Mouse (Mus musculus) MEL (cell line): ENCODE results near the gene Akt1. TPM values are rescaled to one million over a fixed set of nuclear protein-coding genes. Genes with fewer than 3 reads are reported as not detected.
A peak's percentile ranks its signal among the peaks of the same experiment; 100 is the strongest.

Source experiments
- DNase-seq: peaks from one replicate; pipeline ENCODE4 v3.0.0; 2011; ENCODE audit warnings: low read depth, low spot score
- H3K27ac ChIP-seq: 2 replicates; pipeline ENCODE4 v1.5.1; 2012; ENCODE audit warnings: low read depth, mild to moderate bottlenecking, control low read depth, low read length, moderate library complexity; ENCODE audit not compliant: control insufficient read depth
- H3K27me3 ChIP-seq, 2 experiments: fragments of 150-350 bp in 1 of 2; sonication (generic) in 1 of 2; 2 replicates each; pipeline ENCODE4 v1.6.1; 2012; ENCODE audit warnings: low read length in 2 of 2, mild to moderate bottlenecking in 2 of 2, improper control_type of control experiment in 1 of 2, moderate library complexity in 1 of 2; ENCODE audit not compliant: insufficient read depth in 2 of 2, control insufficient read depth in 1 of 2
- H3K36me3 ChIP-seq, 2 experiments: 2 replicates each; pipeline ENCODE4 v1.6.1; 2012 to 2014; ENCODE audit warnings: low read length in 2 of 2, improper control_type of control experiment in 1 of 2, inconsistent platforms in 1 of 2, mild to moderate bottlenecking in 1 of 2; ENCODE audit not compliant: insufficient read depth in 2 of 2, control insufficient read depth in 1 of 2
- H3K4me1 ChIP-seq, 2 experiments: fragments of 150-350 bp in 1 of 2; sonication (generic) in 1 of 2; 2 replicates each; pipeline ENCODE4 v1.6.1; 2012; ENCODE audit warnings: low read length in 2 of 2, improper control_type of control experiment in 1 of 2, mild to moderate bottlenecking in 1 of 2; ENCODE audit not compliant: insufficient read depth in 2 of 2, control insufficient read depth in 1 of 2
- H3K4me3 ChIP-seq, 2 experiments: fragments of 150-350 bp in 1 of 2; sonication (generic) in 1 of 2; 2 replicates each; pipeline ENCODE4 v1.5.1; 2012; ENCODE audit warnings: low read depth in 2 of 2, low read length in 2 of 2, mild to moderate bottlenecking in 2 of 2, moderate library complexity in 2 of 2, control low read depth in 1 of 2, improper control_type of control experiment in 1 of 2; ENCODE audit not compliant: control insufficient read depth in 1 of 2, insufficient read depth in 1 of 2
- H3K79me2 ChIP-seq: 2 replicates; pipeline ENCODE4 v1.6.1; 2012; ENCODE audit warnings: mild to moderate bottlenecking, low read length, moderate library complexity; ENCODE audit not compliant: control insufficient read depth, poor library complexity, insufficient read depth
- H3K9ac ChIP-seq: 2 replicates; pipeline ENCODE4 v1.6.1; 2012; ENCODE audit warnings: low read depth, mild to moderate bottlenecking, control low read depth, low read length, moderate library complexity; ENCODE audit not compliant: control insufficient read depth, poor library complexity, severe bottlenecking
- H3K9me3 ChIP-seq: fragments of 150-350 bp; sonication (generic); replicated peaks from 2 replicates; pipeline ENCODE4 v1.6.1; 2012; ENCODE audit warnings: mild to moderate bottlenecking, low read length, improper control_type of control experiment, moderate library complexity; ENCODE audit not compliant: insufficient read depth
- CHD1 ChIP-seq: IDR thresholded peaks from 2 replicates; pipeline ENCODE4 v1.6.1; 2012; ENCODE audit warnings: low read depth, mild to moderate bottlenecking, inconsistent platforms, low read length, improper control_type of control experiment
- CTCF ChIP-seq, 3 experiments: IDR thresholded peaks in 2 of 3; conservative IDR thresholded peaks in 1 of 3; 2 replicates each; pipeline ENCODE4 v1.5.1; 2011 to 2012; ENCODE audit warnings: low read length in 3 of 3, low read depth in 2 of 3, mild to moderate bottlenecking in 2 of 3, improper control_type of control experiment in 1 of 3, inconsistent platforms in 1 of 3, mixed read lengths in 1 of 3, moderate library complexity in 1 of 3; ENCODE audit not compliant: control insufficient read depth in 1 of 3, insufficient read depth in 1 of 3, poor library complexity in 1 of 3, severe bottlenecking in 1 of 3
- JUND ChIP-seq: IDR thresholded peaks from 2 replicates; pipeline ENCODE4 v1.6.1; 2011; ENCODE audit warnings: low read depth, mild to moderate bottlenecking, improper control_type of control experiment, low read length
- MAZ ChIP-seq: IDR thresholded peaks from 2 replicates; pipeline ENCODE4 v1.6.1; 2012; ENCODE audit warnings: low read depth, mild to moderate bottlenecking, inconsistent platforms, low read length, improper control_type of control experiment
- POLR2A ChIP-seq, 2 experiments: IDR thresholded peaks; 2 replicates each; pipeline ENCODE4 v1.6.1; 2011 to 2012; ENCODE audit warnings: low read length in 2 of 2, mild to moderate bottlenecking in 2 of 2, control low read depth in 1 of 2, improper control_type of control experiment in 1 of 2, low read depth in 1 of 2, moderate library complexity in 1 of 2; ENCODE audit not compliant: control insufficient read depth in 1 of 2, insufficient read depth in 1 of 2, poor library complexity in 1 of 2
- POLR2AphosphoS2 ChIP-seq: IDR thresholded peaks from 2 replicates; pipeline ENCODE4 v1.6.1; 2011; ENCODE audit warnings: low read length, improper control_type of control experiment
- POLR2AphosphoS5 ChIP-seq: IDR thresholded peaks from 2 replicates; pipeline ENCODE4 v1.6.1; 2012; ENCODE audit warnings: low read depth, borderline replicate concordance, mild to moderate bottlenecking, inconsistent platforms, low read length, moderate library complexity, mixed read lengths
- TAL1 ChIP-seq: IDR thresholded peaks from 2 replicates; pipeline ENCODE4 v1.6.1; 2012; ENCODE audit warnings: mild to moderate bottlenecking, inconsistent platforms, low read length, moderate library complexity, mixed read lengths
- UBTF ChIP-seq: IDR thresholded peaks from 2 replicates; pipeline ENCODE4 v1.6.1; 2012; ENCODE audit warnings: low read depth, mild to moderate bottlenecking, inconsistent platforms, low read length, improper control_type of control experiment, moderate library complexity, borderline replicate concordance; ENCODE audit not compliant: insufficient read depth
- USF1 ChIP-seq: IDR thresholded peaks from 2 replicates; pipeline ENCODE4 v1.6.1; 2014; ENCODE audit warnings: low read depth, mild to moderate bottlenecking, inconsistent platforms, low read length, improper control_type of control experiment, moderate library complexity
- polyA plus RNA-seq, 2 experiments: library from polyadenylated mRNA; stranded (reverse) in 1 of 2; unstranded in 1 of 2; fragments of >175 nt in 1 of 2; fragments of >200 nt in 1 of 2; gene quantifications; 2 replicates each; pipeline versions ENCODE4 v1.2.1 to v1.2.4; 2012; ENCODE audit warnings: low replicate concordance in 2 of 2, low read depth in 1 of 2; ENCODE audit not compliant: insufficient read length in 2 of 2, insufficient read depth in 1 of 2, missing spikeins in 1 of 2
- total RNA-seq: library from RNA; depleted of rRNA; stranded (reverse); fragments of 300-350 nt; gene quantifications from 2 replicates; pipeline ENCODE4 v1.2.3, GENCODE M21; 2012

Gene Akt1
- total and polyA plus RNA-seq, 3 experiments: 322 to 827 (median 764) TPM

DNA sequence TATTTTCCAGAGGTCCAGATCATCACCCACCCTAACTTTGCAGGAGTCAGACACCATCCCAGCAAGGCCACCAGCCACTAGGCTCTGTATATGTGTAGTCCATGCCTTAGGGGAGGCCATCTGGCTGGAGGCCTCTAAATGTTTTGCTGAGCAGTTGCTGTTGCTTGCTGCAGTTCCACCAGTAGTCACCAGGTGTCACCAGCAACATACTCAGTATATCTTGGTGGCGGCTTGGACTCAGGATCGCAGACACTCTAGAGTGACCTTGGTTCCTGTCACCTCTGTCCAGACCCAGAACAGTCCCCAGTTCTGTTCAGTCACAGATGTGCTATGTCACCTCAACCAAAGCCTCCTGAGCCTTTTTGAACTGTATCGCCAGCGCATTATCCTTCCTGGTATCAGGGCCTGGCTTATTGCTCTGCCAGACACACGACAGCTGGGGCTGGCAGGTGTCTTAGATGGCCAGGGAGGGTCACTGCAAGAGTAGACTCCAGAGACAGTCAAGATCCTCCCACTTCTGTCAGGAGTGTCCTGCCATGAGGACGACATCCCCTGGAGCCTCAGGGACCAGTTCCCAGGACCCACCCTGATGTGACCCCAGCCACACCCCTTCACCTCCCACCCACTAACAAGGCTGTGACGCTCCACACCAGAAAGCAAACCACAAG is 21.4 kb downstream of the Akt1 start:
- TF ChIP-seq CTCF (IDR thresholded peaks at IDR 0.05 in 2 of 3, conservative IDR thresholded peaks at IDR 0.05 in 1 of 3; ENCODE audit: control insufficient read depth in 1 of 3, insufficient read depth in 1 of 3, low read depth in 2 of 3, low read length in 3 of 3, poor library complexity in 1 of 3, severe bottlenecking in 1 of 3) (peak in 1 of 3 experiments; percentile 100; a peak in 2 of 6 replicates), MAZ (no peak), POLR2A (IDR thresholded peaks at IDR 0.05; ENCODE audit: control insufficient read depth in 1 of 2, insufficient read depth in 1 of 2, low read depth in 1 of 2, low read length in 2 of 2, poor library complexity in 1 of 2) (peak in 1 of 2 experiments; percentile 50; a peak in 1 of 4 replicates)
- Histone ChIP-seq H3K79me2 (no peaks in the 10 kb centered on the region), H3K4me1 (peaks cover 0 to under 1% of the 10 kb centered on the region in 2 experiments; a peak in 1 of 4 replicates), H3K27ac (no peak overlapping the region), H3K9me3 (no peaks in the 10 kb centered on the region), H3K27me3 (no peaks in the 10 kb centered on the region), H3K36me3 (peaks cover 0 to 24% of the 10 kb centered on the region in 2 experiments; a peak in 3 of 4 replicates), H3K9ac (no peak overlapping the region), H3K4me3 (no peak overlapping the region)
- DNase-seq: peak; percentile 94

GRCm38 (mm10) chr12:112651778-112652439 is 22.8 kb downstream of the Akt1 start:
- Histone ChIP-seq H3K36me3 (peaks cover 2 to 18% of the 10 kb centered on the region in 2 experiments), H3K79me2 (peaks cover 5% of the 10 kb centered on the region), H3K27me3 (no peaks in the 10 kb centered on the region), H3K4me1 (peaks cover 0 to 5% of the 10 kb centered on the region in 2 experiments; a peak in 1 of 4 replicates), H3K9me3 (no peaks in the 10 kb centered on the region), H3K4me3 (no peak overlapping the region), H3K9ac (no peak overlapping the region), H3K27ac (no peak overlapping the region)
- no peak for TF ChIP-seq UBTF
- TF ChIP-seq JUND: no peak
- peak; percentile 39; the same call in 1 of the 2 replicates for TF ChIP-seq POLR2AphosphoS5
- no peak for TF ChIP-seq POLR2AphosphoS2
- TF ChIP-seq CTCF (IDR thresholded peaks at IDR 0.05 in 2 of 3, conservative IDR thresholded peaks at IDR 0.05 in 1 of 3; ENCODE audit: control insufficient read depth in 1 of 3, insufficient read depth in 1 of 3, low read depth in 2 of 3, low read length in 3 of 3, poor library complexity in 1 of 3, severe bottlenecking in 1 of 3): peak in 1 of 3 experiments; percentile 13; a peak in 1 of 6 replicates
- no peak for TF ChIP-seq USF1
- DNase-seq: no peak

GRCm38 (mm10) chr12:112648081-112648480 is 26.6 kb downstream of the Akt1 start:
- H3K9me3 ChIP-seq: no peaks in the 10 kb centered on the region
- H3K36me3 ChIP-seq: peaks cover 4 to 21% of the 10 kb centered on the region in 2 experiments
- no peak overlapping the region for H3K9ac ChIP-seq
- H3K27ac ChIP-seq: no peak overlapping the region
- peaks cover 7 to 31% of the 10 kb centered on the region in 2 experiments; a peak in 3 of 4 replicates for H3K4me1 ChIP-seq
- no peak for DNase-seq
- no peak overlapping the region for H3K4me3 ChIP-seq
- H3K79me2 ChIP-seq: peaks cover 25% of the 10 kb centered on the region
- H3K27me3 ChIP-seq: no peaks in the 10 kb centered on the region
- TF ChIP-seq TAL1 (peak; percentile 4; the same call in 1 of the 2 replicates), CHD1 (no peak)
- TF ChIP-seq, all 39 proteins: peak for 1
